Mouse (Mus musculus): Measurements from ENCODE around the gene Sec31a.

Gene Sec31a

GRCm38 (mm10) chr5:100349287-100350215 is 66.5 kb downstream of the Sec31a start:
- DNase-seq (ENCODE audit: low spot score): no peak

GRCm38 (mm10) chr5:100345118-100345517 is 70.9 kb downstream of the Sec31a start:
- no peak for DNase-seq (ENCODE audit: low spot score)

DNA sequence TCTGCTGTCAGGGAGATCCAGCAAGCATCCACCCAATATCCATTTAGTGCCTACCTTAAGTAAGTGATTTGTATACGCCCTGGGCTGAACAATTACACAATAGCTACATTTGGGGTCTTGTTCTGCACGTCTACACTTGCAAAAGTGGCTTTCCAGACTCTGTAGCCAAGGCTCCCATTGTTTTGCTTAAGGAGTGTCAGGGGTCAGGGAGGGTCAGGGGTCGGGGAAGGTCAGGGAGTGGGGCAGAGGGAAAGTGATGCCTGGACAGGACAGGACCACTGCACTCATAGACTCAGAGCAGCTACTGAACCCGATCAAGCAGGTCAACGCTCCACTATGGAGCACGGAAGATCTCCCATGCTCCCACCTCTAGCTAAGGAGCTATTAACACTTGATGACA is 72.9 kb downstream of the Sec31a start:
- no peak for DNase-seq (ENCODE audit: low spot score)

GRCm38 (mm10) chr5:100342422-100342821 is 73.6 kb downstream of the Sec31a start:
- DNase-seq (ENCODE audit: low spot score): no peak

DNA sequence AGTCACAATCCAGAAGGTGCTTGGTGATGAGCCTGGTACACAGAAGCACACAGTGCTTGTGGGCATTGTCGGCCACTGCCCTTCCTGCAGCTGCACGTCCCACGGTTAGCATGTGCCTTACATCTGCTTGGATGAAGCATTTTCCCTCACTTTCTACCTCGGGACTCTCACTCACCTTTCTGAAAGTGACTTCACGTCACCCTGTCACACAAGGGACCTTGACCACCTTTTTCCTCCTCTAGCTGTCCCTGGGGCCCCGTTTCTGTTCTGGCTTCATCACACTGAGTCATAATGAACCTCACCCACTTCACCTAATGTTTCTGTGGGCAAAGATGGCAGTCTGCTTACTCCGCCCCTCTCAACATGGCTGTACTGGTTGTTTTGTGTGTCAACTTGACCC is 75.0 kb downstream of the Sec31a start:
- no peak for DNase-seq (ENCODE audit: low spot score)

- no peak for DNase-seq (ENCODE audit: low spot score)
These were observed 78.2 kb downstream of the Sec31a start for GRCm38 (mm10) chr5:100337852-100338251.

DNA sequence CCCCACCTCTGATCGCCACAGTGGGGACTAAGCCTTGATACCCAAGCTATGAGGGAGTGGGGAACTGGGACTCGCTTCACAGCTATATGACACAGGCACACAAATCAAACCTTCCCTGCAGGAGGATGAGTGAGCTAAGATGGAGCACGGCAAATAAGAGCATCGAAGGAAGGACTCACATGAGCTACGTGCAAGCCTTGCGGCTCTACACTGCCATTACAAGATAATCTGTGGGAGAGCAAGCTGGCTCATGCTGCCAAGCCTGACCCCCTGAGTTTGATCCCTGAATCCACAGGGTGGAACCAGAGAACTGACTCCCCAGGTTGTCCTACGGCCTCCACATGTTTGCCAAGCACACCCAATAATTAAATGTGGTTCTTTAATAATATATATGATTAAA is 79.2 kb downstream of the Sec31a start:
- DNase-seq (ENCODE audit: low spot score): no peak

DNA sequence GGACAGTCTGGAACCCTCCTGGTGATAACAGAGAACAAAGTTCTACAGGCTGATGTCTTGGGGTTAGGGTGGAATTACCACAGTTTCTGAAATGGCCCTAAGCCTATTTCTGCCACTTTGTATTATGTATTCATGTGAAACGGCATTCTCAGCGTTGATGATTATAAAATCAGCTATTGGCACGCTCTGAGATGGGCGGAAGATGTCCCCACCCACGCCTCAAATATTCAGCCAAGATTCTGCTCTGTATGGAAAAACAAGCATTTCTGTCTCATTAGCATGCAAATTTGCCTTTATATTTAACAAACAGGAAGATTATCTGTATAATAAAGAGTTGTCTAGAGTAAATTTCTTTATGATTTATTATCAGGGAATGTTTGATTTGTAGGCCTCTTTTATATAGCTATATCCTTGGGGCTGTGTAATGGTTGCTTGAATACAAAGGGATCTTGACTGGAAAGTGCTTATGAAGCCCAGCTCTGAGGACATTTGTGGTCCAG is 80.4 kb downstream of the Sec31a start:
- no peak for DNase-seq (ENCODE audit: low spot score)

DNA sequence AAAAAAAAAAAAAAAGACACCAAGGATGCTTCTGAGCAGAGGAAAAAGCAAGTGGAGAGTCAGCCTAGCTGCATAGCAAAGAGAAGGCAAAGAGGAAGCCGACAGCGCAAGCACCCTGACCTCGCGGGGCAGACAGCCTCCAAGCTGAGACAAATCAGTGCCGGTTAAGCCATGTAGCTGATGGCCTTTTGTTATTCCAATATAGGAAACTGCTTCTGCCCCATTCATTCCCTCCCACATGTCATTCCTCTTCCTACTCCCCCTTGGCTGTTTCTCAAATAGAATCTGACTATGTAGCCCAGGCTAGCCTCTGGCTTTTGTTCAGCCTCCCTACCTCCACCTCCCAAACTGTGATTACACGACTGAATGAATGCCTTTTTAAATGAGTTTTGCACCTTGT is 81.3 kb downstream of the Sec31a start:
- DNase-seq (ENCODE audit: low spot score): no peak

- DNase-seq (ENCODE audit: low spot score): no peak
These were observed 82.2 kb downstream of the Sec31a start for GRCm38 (mm10) chr5:100333607-100334380.

DNA sequence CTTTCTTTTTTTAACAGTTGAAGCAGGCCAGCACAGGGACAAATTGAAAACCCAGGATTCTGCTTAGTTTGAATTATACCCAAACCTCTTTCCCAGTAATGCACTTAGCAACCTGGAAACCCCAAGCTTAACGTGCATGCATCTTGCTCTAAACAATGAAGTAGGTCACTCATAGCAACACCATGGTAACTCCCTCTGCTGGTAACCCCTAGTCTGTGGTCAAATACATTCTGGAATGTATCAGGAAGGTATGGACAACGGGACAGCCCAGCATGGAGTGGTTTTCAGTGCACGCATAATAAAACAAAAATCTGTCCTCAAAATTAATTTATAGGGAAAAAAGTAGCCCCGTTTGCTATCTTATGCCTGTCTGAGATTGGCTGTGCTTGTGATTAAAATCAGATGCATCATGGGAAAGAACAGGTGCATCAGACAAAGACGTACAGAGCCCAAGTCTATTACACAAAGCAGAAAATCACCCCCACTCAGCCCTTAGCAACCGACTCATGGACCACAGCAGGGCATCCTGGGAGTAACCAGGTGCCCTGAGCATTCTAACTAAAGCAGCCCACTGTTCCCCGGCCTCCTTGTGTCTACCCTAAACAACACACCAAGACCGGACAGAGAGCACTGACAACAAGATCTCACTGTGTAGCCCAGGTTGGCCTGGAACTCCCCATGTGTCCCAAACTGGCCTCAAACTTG is 83.6 kb downstream of the Sec31a start:
- DNase-seq (ENCODE audit: low spot score): no peak

- DNase-seq (ENCODE audit: low spot score): no peak
These were observed 84.4 kb downstream of the Sec31a start for GRCm38 (mm10) chr5:100331636-100332035.

DNA sequence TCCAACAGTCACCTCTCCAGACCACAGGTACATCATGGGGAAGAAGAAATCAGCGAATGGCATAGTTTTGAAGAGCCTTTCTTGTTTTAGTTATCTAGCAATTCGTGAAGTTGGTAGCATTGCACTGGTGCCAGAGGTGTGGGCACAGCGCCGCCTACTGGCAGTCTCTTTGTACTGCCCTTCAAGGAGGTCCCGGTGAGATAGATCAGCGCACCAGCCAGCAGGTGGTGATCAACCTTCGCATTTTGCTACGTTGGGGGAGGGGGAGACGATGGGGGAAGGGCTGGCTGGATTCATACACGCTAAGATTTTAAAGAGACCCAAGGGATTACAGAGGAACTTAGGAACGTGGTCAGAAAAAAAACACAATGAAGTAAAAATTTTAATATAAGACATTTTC is 94.0 kb downstream of the Sec31a start:
- DNase-seq (ENCODE audit: low spot score): peak; percentile 71

- no peak for DNase-seq (ENCODE audit: low spot score)
These were observed 98.2 kb downstream of the Sec31a start for GRCm38 (mm10) chr5:100317842-100318241.

GRCm38 (mm10) chr5:100317010-100317409 is 99.0 kb downstream of the Sec31a start:
- DNase-seq (ENCODE audit: low spot score): no peak

DNA sequence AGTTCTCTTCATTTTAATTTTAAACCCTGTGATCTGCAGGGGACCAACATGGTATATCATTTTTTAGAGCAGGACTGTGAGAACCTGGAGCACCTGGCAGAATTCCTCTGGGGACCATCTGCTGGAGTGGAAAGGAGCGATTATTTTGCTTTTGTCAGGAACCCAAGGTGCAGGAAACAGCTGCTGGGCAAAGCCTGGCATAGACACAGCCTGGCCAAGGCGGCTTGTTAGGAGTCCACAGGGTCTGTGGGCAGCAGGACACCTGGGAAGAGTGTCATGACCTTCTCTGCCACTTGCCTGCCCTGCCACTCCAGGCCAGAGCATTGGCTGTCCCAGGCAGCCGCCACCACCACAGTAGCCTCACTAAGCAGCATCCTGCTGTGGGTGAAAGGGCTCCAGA is 100.4 kb downstream of the Sec31a start:
- DNase-seq (ENCODE audit: low spot score): no peak

- DNase-seq (ENCODE audit: low spot score): no peak
These were observed 103.6 kb downstream of the Sec31a start for GRCm38 (mm10) chr5:100312391-100312790.
